7 mouse cellular contexts compared by ENCODE assay signal in genomic region chr2:101536887-101537286, GRCm38 (mm10).
DNase-seq lines count a peak whose midpoint lies in the region; ATAC-seq and TF ChIP-seq lines count a peak whose summit lies in the region.
"Not testable (repeated sequence)": the region's sequence is repeated elsewhere in the genome, so short reads cannot be mapped to it uniquely, and the experiment has no call there.

No protein-coding gene starts in this region.

- not testable (repeated sequence) for H3K27me3 ChIP-seq in cerebellum, adult 2 months (ENCODE audit: control insufficient read depth, insufficient read depth, low read length); forebrain, embryonic 13.5 days; hindbrain, postnatal 0 days (ENCODE audit: insufficient read depth, low read length); neural tube, embryonic 13.5 days

- not testable (repeated sequence) for H3K36me3 ChIP-seq in forebrain, embryonic 13.5 days (ENCODE audit: poor library complexity, severe bottlenecking); hindbrain, postnatal 0 days (ENCODE audit: insufficient read depth, low read length); neural tube, embryonic 13.5 days

- peak; percentile 78 for DNase-seq in brain, embryonic 14.5 days (ENCODE audit: low read depth)
- DNase-seq in cerebellum, adult 2 months = peak; percentile 50 to 63
- DNase-seq in cerebellum, postnatal 10 days = peak; percentile 79 to 86
- DNase-seq in heart, adult 11 months = peak; percentile 19
- DNase-seq in hindbrain, postnatal 0 days (ENCODE audit: low spot score) = peak; percentile 34

- 22% methylated on average over 6 of the region's 6 CpGs for WGBS in cerebellum, adult 2 months
- WGBS in forebrain, embryonic 13.5 days = 73% methylated on average over 6 of the region's 6 CpGs
- 65% methylated on average over 6 of the region's 6 CpGs for WGBS in hindbrain, postnatal 0 days
- 73% methylated on average over 6 of the region's 6 CpGs for WGBS in neural tube, embryonic 13.5 days

- not testable (repeated sequence) for H3K9me3 ChIP-seq in forebrain, embryonic 13.5 days (replicated peaks); hindbrain, postnatal 0 days (ENCODE audit: low read length); neural tube, embryonic 13.5 days

- TF ChIP-seq CTCF in brain, embryonic 14.5 days (IDR thresholded peaks at IDR 0.05; ENCODE audit: borderline replicate concordance, extremely low read depth, insufficient read depth, insufficient read length); cerebellum, adult 2 months (IDR thresholded peaks at IDR 0.05; ENCODE audit: borderline replicate concordance, insufficient read depth, low read depth, low read length): not testable (repeated sequence)
- TF ChIP-seq CTCF in hindbrain, postnatal 0 days (IDR thresholded peaks at IDR 0.05; ENCODE audit: low read depth) = 0 out of 2 replicates have a peak, but pooled peaks have one; percentile 6

- H3K9ac ChIP-seq in forebrain, embryonic 13.5 days; hindbrain, postnatal 0 days (replicated peaks; ENCODE audit: low read length); neural tube, embryonic 13.5 days: not testable (repeated sequence)

- H3K4me2 ChIP-seq in forebrain, embryonic 13.5 days; hindbrain, postnatal 0 days (ENCODE audit: low read depth, low read length); neural tube, embryonic 13.5 days: not testable (repeated sequence)

- H3K4me3 ChIP-seq in cerebellum, adult 2 months (replicated peaks; ENCODE audit: insufficient read depth, low read depth, low read length); forebrain, embryonic 13.5 days; hindbrain, postnatal 0 days (ENCODE audit: low read length); neural tube, embryonic 13.5 days: not testable (repeated sequence)

- not testable (repeated sequence) for TF ChIP-seq POLR2A in brain, embryonic 14.5 days (IDR thresholded peaks at IDR 0.05; ENCODE audit: borderline replicate concordance, extremely low read depth, insufficient read depth, insufficient read length, poor library complexity, severe bottlenecking); cerebellum, adult 2 months (IDR thresholded peaks at IDR 0.05; ENCODE audit: borderline replicate concordance, insufficient read depth, low read length)

- H3K4me1 ChIP-seq in cerebellum, adult 2 months (ENCODE audit: control insufficient read depth, insufficient read depth, low read length); forebrain, embryonic 13.5 days; hindbrain, postnatal 0 days (ENCODE audit: insufficient read depth, low read length); neural tube, embryonic 13.5 days (replicated peaks): not testable (repeated sequence)

- not testable (repeated sequence) for H3K27ac ChIP-seq in cerebellum, adult 2 months (ENCODE audit: insufficient read depth, low read length); forebrain, embryonic 13.5 days; hindbrain, postnatal 0 days; neural tube, embryonic 13.5 days (replicated peaks)

- peak; percentile 67 for ATAC-seq in forebrain, embryonic 13.5 days
- 0 out of 2 replicates have a peak, but pooled peaks have one; percentile 53 for ATAC-seq in hindbrain, postnatal 0 days
- ATAC-seq in neural tube, embryonic 13.5 days (ENCODE audit: low read depth) = 0 out of 2 replicates have a peak, but pooled peaks have one; percentile 27

Comparison
In these comparisons a context has a peak if more than half of its experiments do, and no peak if none do; other contexts are left out.
1. DNase-seq: peak in every context shown above with its lines; median percentile 82 in cerebellum, postnatal 10 days; 78 in brain, embryonic 14.5 days; 56 in cerebellum, adult 2 months; 34 in hindbrain, postnatal 0 days; 19 in heart, adult 11 months.